Mouse (Mus musculus) layer of hippocampus, adult 9-10 months (tissue): Measurements from ENCODE around the gene Abca1.

Experiments
- DNase-seq: peaks from one replicate; pipeline ENCODE4 v3.0.0; 2022; ENCODE audit warnings: low spot score

Abca1 gene

DNA sequence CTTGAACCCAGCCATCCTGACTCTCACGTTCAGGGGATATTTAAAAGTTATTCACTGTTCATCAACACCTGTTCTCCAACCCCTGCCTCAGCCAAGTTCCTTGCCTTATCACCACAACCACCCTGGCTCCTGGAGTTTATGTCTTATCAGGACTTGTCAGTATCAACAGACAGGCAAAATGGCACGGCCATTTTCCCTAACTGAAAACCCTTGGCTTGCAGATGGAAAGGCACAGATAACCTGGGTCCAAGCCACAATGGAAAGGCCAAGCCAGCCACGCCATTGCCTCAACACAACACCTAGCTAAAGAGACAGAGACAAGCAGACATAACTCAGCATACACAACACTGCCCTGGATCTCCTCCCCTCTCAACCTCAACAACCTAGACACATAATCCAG lies 38.6 kb downstream of the Abca1 start:
- no peak for DNase-seq

- no peak for DNase-seq
These were observed 39.5 kb downstream of the Abca1 start for GRCm38 (mm10) chr4:53120038-53120685.

DNA sequence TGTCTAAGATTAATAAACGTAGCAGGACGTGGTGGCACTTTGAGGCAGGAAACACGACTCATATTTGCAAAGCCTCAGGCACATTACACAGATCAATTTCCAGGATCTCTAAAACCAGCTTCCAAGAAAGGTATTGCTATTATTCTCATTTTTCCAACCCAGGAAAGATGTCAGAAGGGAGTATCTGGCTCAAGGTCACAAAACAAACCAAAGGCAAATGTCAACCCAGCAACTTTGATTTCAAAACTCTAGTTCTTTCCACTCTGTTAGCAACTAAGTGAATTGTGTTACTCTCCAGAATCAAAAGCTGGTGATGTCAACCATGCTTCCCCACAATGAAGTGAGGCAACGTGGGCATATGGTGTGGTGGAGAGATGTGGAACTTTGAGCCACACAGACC lies 41.1 kb downstream of the Abca1 start:
- no peak for DNase-seq

DNA sequence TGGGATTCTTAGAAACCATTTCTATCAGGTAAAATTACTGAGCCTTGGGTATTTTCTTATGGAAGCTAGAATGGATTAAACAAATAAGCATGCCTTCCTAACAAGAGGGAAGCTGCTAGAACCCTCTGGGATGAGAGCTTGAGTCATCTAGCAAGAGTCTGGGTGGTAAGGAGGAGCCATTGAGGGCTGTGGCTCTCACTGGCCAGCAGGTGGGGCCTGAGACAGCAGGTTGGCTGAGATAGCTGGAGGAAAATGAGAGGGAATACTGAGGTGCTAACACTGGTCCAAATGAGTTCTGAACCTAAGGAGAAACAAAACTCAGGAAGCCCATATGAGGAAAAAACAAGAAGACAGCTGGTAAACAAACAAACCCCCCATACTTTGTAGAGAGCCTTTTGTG lies 42.1 kb downstream of the Abca1 start:
- DNase-seq, result no peak

- DNase-seq, result no peak
These were observed 42.6 kb downstream of the Abca1 start for GRCm38 (mm10) chr4:53117076-53117475.

DNA sequence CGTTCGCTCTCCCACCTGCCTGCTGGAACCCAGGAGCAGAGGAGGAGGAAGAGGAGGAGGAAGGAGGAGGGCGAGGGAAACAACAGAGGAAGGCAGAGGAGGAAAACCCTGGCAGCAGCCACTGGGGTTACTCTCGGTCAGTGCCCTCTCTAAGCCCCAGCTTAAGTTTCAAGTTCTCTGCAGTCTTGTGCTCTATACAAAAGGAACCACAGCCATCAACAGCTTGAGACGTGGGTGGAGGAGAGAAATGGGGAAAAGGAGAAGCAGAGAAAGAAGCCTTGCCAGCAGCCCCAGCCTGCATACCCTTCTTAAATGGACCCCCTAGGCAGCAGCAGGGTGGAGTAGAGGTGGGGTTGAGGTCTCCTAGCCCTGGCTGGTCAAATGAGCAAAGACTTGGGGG lies 43.8 kb downstream of the Abca1 start:
- peak; percentile 25 for DNase-seq

DNA sequence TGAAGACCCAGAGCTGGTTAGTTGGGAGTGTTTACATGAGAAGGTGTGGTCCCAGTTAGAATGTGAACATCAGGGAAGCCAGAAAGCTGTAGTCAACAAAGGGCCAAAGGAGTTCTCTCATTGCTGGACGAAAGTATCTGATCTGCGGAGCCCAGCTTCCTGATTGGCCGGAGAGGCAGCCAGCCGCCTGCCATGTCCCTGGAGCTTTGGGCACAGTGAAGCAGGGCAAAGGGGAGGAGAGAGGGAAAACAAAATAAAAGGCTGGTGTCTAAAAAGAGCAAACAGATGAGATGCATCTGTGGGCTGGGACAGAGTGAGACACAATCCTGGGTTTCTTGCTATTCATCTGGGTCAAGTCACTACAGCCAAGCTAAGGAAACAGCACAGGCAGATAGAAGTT lies 44.3 kb downstream of the Abca1 start:
- no peak for DNase-seq

DNA sequence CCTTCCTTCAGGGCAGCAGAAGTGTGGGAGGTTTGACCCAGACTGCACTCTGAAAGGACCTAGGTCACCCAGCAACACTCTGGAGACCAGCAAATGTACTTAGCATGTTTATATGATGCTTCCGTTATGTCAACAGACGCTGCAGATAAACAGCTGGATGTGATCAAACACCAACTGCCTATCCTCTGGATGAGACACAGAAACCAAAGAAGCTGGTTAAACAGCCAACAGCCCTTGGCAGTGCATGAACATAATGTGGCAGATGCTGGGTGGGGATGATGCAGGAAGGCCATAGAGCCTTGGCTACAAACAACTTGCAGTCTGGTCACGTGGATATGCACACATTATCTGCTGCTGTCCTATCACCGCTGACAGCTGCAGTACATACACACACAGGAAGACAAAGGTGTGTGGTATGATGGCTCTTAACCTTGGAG lies 47.8 kb downstream of the Abca1 start:
- DNase-seq, result no peak

- no peak for DNase-seq
These were observed 49.3 kb downstream of the Abca1 start for GRCm38 (mm10) chr4:53110356-53110755.

GRCm38 (mm10) chr4:53109381-53109928 lies 50.2 kb downstream of the Abca1 start:
- DNase-seq, result no peak

DNA sequence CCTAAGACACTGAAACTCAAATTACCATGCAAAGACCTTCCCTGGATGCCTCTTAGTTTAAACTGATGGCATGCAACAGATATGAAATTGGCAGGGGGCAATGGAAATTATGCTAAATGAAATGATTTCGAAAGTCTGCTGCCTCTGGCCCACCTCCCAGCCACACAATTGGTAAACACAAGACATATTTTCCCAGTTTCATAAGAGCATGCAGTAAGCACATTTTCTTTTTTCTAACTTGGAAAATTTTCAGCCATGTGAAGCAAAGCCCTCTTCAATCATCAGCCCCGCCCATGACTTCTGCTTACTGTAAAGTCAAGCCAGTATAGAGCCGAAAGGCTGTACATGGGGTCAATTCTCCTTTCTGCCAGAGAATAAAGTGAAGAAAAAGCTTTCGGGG lies 51.5 kb downstream of the Abca1 start:
- DNase-seq, result no peak

DNA sequence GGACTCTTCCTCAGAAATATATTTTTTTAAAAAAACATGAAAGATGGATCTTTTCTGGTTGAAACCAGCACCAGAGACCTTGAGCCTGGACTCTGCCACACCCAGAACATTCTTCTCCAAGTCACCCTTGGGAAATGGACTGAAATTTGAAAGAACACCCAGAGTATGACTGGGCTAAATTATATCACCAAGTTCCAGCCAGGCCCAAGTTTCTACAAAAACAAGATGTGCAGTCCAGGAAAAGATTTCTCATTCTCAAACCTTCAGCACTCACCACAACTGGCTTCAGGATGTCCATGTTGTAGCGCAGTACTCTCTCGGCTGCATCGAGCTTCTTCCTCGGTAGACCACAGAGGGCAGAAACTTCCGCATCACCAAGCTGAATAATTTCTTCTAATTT lies 53.0 kb downstream of the Abca1 start:
- no peak for DNase-seq

- DNase-seq, result no peak
These were observed 53.6 kb downstream of the Abca1 start for GRCm38 (mm10) chr4:53106071-53106470.

DNA sequence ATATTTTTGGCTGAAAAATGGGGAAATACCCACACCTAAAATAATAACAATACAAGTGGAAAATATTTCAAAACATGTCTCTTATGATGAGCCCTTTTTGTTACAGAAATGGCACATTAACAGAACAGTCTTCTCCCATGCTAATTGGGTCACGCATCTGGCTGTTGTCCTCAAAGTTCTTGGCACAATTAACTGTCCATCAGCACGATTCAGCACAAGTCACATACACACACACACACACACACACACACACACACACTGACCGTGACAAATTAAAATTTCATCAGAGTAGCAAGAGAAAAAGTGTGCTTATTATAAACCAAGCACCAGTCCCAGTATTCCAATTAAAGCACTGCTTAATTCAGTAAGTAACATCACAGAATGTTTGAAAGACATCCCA lies 55.1 kb downstream of the Abca1 start:
- DNase-seq, result no peak

DNA sequence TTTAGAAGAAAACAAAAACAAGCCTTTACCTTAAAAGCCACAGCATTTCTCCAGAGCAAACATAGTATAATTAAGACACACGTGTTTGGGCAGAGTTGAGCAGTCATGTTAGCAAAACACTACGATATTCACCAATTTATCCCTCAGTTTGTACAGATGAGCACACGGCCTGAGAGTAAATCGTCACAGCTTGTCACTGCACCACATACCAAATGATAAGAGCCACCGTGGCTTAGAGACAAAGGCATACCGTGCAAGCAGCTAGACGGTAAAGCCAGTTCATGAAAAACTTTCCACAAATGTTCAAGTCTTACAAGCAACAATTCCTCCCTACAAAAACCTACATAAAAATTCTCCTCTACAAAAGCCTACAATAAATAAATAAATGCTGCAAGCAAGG lies 57.2 kb downstream of the Abca1 start:
- no peak for DNase-seq

GRCm38 (mm10) chr4:53101306-53101705 lies 58.4 kb downstream of the Abca1 start:
- no peak for DNase-seq

GRCm38 (mm10) chr4:53100492-53100891 lies 59.2 kb downstream of the Abca1 start:
- no peak for DNase-seq

DNA sequence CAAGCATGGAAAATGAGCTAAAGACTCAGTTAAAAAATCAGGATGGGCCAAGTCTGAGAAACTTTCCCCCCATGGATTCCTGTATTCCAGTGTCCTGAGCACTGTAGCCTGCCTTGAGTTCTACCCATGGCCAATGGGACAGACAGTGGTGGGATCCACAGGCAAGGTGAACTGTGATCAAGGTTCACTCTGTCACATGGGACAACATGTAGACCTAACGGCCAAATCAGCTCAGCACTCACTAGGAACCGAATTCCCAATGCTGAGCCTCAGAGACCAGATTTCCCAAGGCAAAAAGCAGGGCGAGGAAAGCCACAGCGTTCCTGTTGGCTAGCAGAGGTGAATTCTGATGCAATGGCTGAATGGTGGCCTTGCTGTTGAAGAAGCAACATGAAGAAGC lies 64.8 kb downstream of the Abca1 start:
- no peak for DNase-seq

DNA sequence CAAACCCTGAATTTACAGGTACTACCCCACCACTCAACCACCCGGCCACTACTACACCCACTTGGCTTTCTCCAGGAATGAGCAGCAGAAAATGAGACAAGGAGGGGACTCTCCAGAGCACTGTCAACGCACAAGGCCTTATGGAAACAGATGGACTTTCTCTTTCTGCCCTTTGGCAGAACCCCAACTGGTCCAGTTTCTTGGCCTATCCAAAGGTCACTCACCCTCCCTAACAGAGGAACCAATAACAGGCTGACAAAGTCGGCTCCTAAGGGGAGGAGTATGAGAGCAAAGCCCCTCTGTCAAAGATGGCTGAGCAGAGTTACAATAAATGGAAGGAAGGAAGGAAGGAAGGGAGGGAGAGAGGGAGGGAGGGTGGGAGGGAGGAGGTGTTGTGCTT lies 65.4 kb downstream of the Abca1 start:
- no peak for DNase-seq

- no peak for DNase-seq
These were observed 66.1 kb downstream of the Abca1 start for GRCm38 (mm10) chr4:53093615-53094014.

DNA sequence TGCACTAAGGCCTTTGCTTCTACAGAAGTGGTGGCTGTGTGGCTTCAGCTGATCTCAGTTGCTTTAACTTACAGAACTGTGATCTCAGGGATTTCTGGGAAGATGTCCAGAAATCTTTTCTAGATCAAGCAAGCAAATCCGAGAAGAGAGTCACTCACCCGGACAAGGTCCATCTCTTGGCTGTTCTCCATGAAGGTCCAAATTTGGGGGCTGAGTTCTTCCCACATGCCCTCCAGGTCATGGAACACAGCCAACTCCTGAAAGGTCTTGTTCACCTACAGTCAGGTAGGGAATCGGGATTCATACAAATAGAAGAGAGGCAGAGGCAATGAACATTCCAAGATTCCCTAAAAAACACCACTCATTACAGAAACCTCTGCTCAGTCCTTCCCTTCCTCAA lies 70.1 kb downstream of the Abca1 start:
- no peak for DNase-seq

DNA sequence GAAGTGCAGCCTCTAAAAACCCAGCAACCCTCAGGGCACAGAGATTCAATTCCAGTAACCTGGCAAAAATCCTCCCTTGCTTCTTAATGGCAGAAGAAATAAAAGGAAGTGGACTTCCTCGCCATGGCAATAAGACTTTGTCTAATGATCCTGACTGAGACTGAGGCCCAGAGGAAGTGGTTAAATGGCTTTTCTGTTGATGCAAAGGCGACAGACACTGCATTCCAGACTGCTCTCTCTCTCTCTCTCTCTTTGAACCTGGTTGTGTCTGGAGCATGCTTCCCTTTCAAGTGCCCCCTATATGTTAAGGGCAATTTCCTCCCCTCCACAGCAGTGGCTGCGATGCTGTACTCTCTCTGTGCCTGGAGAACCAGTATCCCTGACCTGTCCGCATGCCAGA lies 70.7 kb downstream of the Abca1 start:
- DNase-seq, result no peak

DNA sequence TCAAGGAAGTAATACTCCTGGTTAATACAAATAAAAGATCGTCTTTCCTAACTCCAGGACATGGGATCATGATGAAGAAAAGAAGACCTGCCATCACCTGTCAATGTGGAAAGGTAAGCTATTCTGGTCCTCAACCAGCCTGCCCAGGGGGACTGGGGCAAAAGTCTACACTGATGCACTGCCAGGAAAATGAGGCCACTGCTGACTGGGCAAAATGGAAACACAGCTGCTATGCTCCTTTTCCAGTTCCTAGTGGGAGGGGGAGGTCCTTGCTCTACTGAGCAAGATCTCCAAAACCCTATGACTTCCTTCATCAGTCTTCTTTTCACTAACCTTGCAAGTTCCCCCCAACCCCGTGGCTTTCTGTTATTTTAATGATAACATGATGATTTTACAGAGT lies 73.1 kb downstream of the Abca1 start:
- DNase-seq, result no peak

DNA sequence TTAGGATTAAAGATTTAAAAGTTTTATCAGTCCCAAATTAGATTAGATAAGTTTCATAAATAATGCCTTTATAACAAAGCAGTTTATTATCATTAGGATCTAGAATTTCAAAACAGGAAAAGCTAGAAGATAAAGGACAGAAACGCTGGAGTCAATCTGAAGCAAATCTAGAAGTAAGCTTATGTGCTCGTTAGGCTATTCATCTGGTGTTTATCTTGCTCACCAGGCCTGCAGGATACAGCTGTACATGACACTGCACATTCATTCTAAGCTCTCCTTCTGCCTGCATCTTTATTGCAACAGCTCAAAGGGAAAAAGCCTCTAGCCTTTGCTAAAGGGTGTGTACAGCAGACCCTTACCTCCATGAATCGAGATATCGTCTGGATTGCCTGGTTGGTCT lies 74.1 kb downstream of the Abca1 start:
- no peak for DNase-seq
